Mouse (Mus musculus) limb, embryonic 15.5 days (tissue): Measurements from ENCODE around the gene Rer1. TPM values are rescaled to one million over a fixed set of nuclear protein-coding genes. Genes with fewer than 3 reads are reported as not detected.

Experiments used
- ATAC-seq: fragments of 200-750 bp; cut with Nextera tagmentation; 2 replicates; pipeline ENCODE4 v1.8.0; 2017; ENCODE audit warnings: low read depth, moderate TSS enrichment; ENCODE audit not compliant: insufficient number of reproducible peaks, low FRiP score, low TSS enrichment
- H3K27ac ChIP-seq: fragments of 300-500 bp; sonication (generic); 2 replicates; pipeline ENCODE4 v1.5.1; 2015; ENCODE audit warnings: moderate library complexity, mild to moderate bottlenecking, inconsistent platforms
- H3K27me3 ChIP-seq: fragments of 300-500 bp; sonication (generic); 2 replicates; pipeline ENCODE4 v1.6.1; 2015; ENCODE audit warnings: inconsistent platforms
- H3K36me3 ChIP-seq: fragments of 300-500 bp; sonication (generic); 2 replicates; pipeline ENCODE4 v1.6.1; 2015; ENCODE audit warnings: inconsistent platforms
- H3K4me1 ChIP-seq: fragments of 300-500 bp; sonication (generic); 2 replicates; pipeline ENCODE4 v1.6.1; 2015; ENCODE audit warnings: inconsistent platforms
- H3K4me2 ChIP-seq: fragments of 300-500 bp; sonication (generic); 2 replicates; pipeline ENCODE4 v1.6.1; 2015; ENCODE audit warnings: mild to moderate bottlenecking, inconsistent platforms
- H3K4me3 ChIP-seq: fragments of 300-500 bp; sonication (generic); 2 replicates; pipeline ENCODE4 v1.5.1; 2015; ENCODE audit warnings: mild to moderate bottlenecking, inconsistent platforms
- H3K9ac ChIP-seq: fragments of 300-500 bp; sonication (generic); 2 replicates; pipeline ENCODE4 v1.6.1; 2015; ENCODE audit warnings: inconsistent platforms
- H3K9me3 ChIP-seq: fragments of 300-500 bp; sonication (generic); 2 replicates; pipeline ENCODE4 v1.6.1; 2016; ENCODE audit warnings: inconsistent platforms
- WGBS: fragments of 180-500 bp; shearing (Covaris S2); methylation state at CpG from one replicate; pipeline ENCODE4 v1.1.7; 2015; 5-methylcytosine and 5-hydroxymethylcytosine counted together
- polyA plus RNA-seq: library from polyadenylated mRNA; unstranded; fragments of >200 nt; fragmentation: Nextera tagmentation; extraction: Ambion mirVana; gene quantifications from 2 replicates; pipeline ENCODE4 v1.2.1, GENCODE M21; 2015

The Rer1 gene
- polyA plus RNA-seq, 1 experiment from 2014 or later, result 170 TPM

- H3K27me3 ChIP-seq, result no peaks in the 10 kb centered on the region
- H3K4me3 ChIP-seq, result no peak overlapping the region
- no peak overlapping the region for H3K4me2 ChIP-seq
- WGBS, result 72% methylated on average over 9 of the region's 9 CpGs
- peak overlapping the region; percentile 47; the same call in 1 of the 2 replicates for H3K27ac ChIP-seq
- ATAC-seq, result no peak
- no peaks in the 10 kb centered on the region for H3K36me3 ChIP-seq
- H3K9ac ChIP-seq, result no peak overlapping the region
- H3K9me3 ChIP-seq, result no peaks in the 10 kb centered on the region
- H3K4me1 ChIP-seq, result peaks cover 83% of the 10 kb centered on the region
Observed at GRCm38 (mm10) chr4:155123868-155124534, 37.8 kb upstream of the Rer1 start.

- Histone ChIP-seq H3K9ac (no peak overlapping the region), H3K27ac (peak overlapping the region; percentile 96), H3K4me2 (peak overlapping the region; percentile 19; the same call in 1 of the 2 replicates), H3K4me1 (peaks cover 75% of the 10 kb centered on the region), H3K9me3 (no peaks in the 10 kb centered on the region; the same call in 1 of the 2 replicates), H3K27me3 (no peaks in the 10 kb centered on the region), H3K36me3 (0 out of 2 replicates have a peak, but pooled peaks cover 3% of the 10 kb centered on the region), H3K4me3 (no peak overlapping the region)
- 6% methylated on average over 16 of the region's 16 CpGs for WGBS
- ATAC-seq, result peak; percentile 77
Observed at GRCm38 (mm10) chr4:155122444-155123040, 36.4 kb upstream of the Rer1 start.

DNA sequence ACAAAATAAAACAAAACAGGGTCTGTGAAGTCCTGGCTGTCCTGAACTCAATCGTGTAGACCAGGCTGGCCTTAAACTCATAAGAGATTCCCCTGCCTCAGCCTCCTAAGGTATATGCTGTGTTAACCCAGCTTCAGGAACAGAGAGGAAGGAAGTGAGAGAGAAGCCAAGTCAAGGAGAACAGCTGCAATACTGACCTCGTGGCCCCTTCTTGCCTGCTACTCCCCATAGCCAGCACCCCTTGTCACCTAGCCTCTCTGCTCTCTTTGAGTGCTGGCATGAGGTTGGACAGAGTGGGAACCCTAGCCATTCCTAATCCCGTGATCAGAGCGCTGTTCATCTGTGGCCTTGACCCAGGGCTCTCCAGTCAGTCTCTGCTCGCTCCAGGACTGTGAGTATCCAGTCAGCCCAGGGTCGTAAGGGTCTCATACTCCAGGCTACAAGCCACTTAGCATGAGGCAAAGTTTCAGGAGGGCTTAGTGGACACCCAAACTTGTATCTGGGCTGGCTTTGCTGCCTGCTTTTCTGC, 35.8 kb upstream of the Rer1 start:
- 0 out of 2 replicates have a peak overlapping the region, but pooled peaks have one; percentile 19 for H3K4me2 ChIP-seq
- no peak for ATAC-seq

DNA sequence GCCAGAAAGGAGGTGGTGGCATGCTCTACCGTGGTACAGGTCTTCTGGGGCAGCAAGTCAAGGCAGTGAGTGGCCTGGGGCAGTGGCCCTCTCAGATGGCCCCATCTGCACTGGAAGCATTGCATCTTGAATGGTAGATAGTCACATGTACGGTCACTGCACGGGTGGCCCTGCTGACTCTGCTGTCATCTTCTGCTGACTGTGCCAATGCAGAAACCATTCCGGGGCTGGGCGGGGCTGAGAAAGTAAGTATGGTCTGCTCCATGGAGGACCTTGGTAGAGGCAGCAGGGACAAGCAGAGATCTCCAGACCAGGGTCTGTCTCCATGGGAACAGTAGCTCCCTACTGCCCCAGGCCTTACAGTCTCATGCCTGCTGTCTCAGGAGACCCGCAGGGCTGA, 35.0 kb upstream of the Rer1 start:
- peaks cover 71% of the 10 kb centered on the region for H3K4me1 ChIP-seq
- H3K36me3 ChIP-seq, result 0 out of 2 replicates have a peak, but pooled peaks cover 6% of the 10 kb centered on the region
- WGBS, result 74% methylated on average over 6 of the region's 6 CpGs
- ATAC-seq, result no peak
- H3K9ac ChIP-seq, result no peak overlapping the region
- no peaks in the 10 kb centered on the region for H3K27me3 ChIP-seq
- H3K4me3 ChIP-seq, result no peak overlapping the region
- H3K4me2 ChIP-seq, result no peak overlapping the region
- peaks cover 4% of the 10 kb centered on the region; the same call in 1 of the 2 replicates for H3K9me3 ChIP-seq
- H3K27ac ChIP-seq, result peak overlapping the region; percentile 96

More for the DNA sequence above, 35.8 kb upstream of the Rer1 start:
- no peak overlapping the region for H3K9ac ChIP-seq
- no peaks in the 10 kb centered on the region for H3K27me3 ChIP-seq
- H3K27ac ChIP-seq, result peak overlapping the region; percentile 96
- 0 out of 2 replicates have a peak, but pooled peaks cover 6% of the 10 kb centered on the region for H3K36me3 ChIP-seq
- peaks cover 3% of the 10 kb centered on the region; the same call in 1 of the 2 replicates for H3K9me3 ChIP-seq
- H3K4me1 ChIP-seq, result peaks cover 74% of the 10 kb centered on the region
- no peak overlapping the region for H3K4me3 ChIP-seq
- 68% methylated on average over 6 of the region's 6 CpGs for WGBS

GRCm38 (mm10) chr4:155120583-155120982, 34.4 kb upstream of the Rer1 start:
- H3K36me3 ChIP-seq, result 0 out of 2 replicates have a peak, but pooled peaks cover 6% of the 10 kb centered on the region
- H3K4me3 ChIP-seq, result no peak overlapping the region
- ATAC-seq, result no peak
- H3K27me3 ChIP-seq, result no peaks in the 10 kb centered on the region
- no peak overlapping the region for H3K4me2 ChIP-seq
- H3K9me3 ChIP-seq, result peaks cover 4% of the 10 kb centered on the region; the same call in 1 of the 2 replicates
- H3K9ac ChIP-seq, result no peak overlapping the region
- H3K27ac ChIP-seq, result peak overlapping the region; percentile 96
- WGBS, result 42% methylated on average over 5 of the region's 5 CpGs
- H3K4me1 ChIP-seq, result peaks cover 71% of the 10 kb centered on the region

GRCm38 (mm10) chr4:155120038-155120437, 33.9 kb upstream of the Rer1 start:
- Histone ChIP-seq H3K4me3 (no peak overlapping the region), H3K4me1 (peaks cover 70% of the 10 kb centered on the region), H3K27ac (peak overlapping the region; percentile 96), H3K27me3 (no peaks in the 10 kb centered on the region), H3K4me2 (no peak overlapping the region), H3K9me3 (peaks cover 4% of the 10 kb centered on the region; the same call in 1 of the 2 replicates), H3K9ac (no peak overlapping the region), H3K36me3 (0 out of 2 replicates have a peak, but pooled peaks cover 6% of the 10 kb centered on the region)
- ATAC-seq, result no peak
- 69% methylated on average over 7 of the region's 7 CpGs for WGBS

- Histone ChIP-seq H3K9me3 (peaks cover 4% of the 10 kb centered on the region; the same call in 1 of the 2 replicates), H3K4me1 (peaks cover 71% of the 10 kb centered on the region), H3K4me3 (no peak overlapping the region), H3K27ac (no peak overlapping the region), H3K36me3 (0 out of 2 replicates have a peak, but pooled peaks cover 6% of the 10 kb centered on the region), H3K9ac (no peak overlapping the region), H3K27me3 (no peaks in the 10 kb centered on the region), H3K4me2 (no peak overlapping the region)
- 87% methylated on average over 10 of the region's 10 CpGs for WGBS
- no peak for ATAC-seq
Observed at GRCm38 (mm10) chr4:155118278-155118677, 32.1 kb upstream of the Rer1 start.

DNA sequence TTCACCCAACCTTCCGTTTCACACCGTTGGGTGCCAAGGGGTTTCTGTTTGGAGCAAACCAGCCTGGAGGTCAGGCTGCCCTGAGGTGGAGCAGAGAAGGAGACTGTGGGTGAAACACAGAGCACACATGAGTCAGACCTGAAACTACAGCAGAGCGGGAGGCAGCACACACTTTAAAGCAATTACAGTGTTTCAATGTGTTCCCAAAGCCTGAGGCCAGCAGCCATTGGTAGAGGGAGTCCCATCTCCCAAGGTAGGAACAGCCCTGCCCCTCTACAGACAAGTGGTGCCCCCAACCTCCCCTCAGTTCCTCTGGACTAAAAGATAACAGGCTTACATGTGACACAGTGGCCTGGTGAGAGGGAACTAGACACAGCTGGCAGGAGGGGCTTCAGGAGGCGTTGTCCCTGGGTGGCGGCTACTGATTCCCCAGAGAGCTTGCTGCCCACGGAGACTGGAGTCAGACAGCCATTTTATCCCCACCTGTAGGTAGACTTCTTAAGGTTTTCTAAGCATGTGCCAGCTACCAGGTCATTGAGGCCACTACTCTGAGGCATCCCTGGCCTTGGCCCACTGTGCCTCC, 31.3 kb upstream of the Rer1 start:
- WGBS, result 86% methylated on average over 6 of the region's 6 CpGs
- no peak for ATAC-seq
- Histone ChIP-seq H3K4me1 (peaks cover 68% of the 10 kb centered on the region), H3K36me3 (0 out of 2 replicates have a peak, but pooled peaks cover 6% of the 10 kb centered on the region), H3K27ac (no peak overlapping the region; the same call in 1 of the 2 replicates), H3K4me2 (no peak overlapping the region), H3K4me3 (no peak overlapping the region), H3K27me3 (no peaks in the 10 kb centered on the region), H3K9ac (no peak overlapping the region), H3K9me3 (peaks cover 4% of the 10 kb centered on the region; the same call in 1 of the 2 replicates)

DNA sequence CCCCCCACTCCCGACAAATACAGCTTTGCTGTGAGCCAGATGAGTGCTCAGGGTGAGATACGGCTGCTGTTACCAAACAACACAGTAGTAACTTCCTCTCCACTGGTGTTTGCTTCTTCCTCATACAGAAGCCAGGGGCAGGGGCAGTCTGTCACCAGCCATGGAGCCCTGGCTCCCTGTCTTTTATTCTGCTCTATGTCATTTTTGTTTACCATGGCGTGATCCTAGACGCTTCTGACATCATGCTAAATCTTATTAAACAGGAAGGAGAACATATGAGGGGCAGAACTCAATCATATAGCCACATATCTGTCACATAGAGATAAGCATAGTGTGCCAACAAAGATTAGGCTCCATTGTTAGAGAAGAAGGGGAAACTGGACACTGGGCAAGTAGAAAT, 30.4 kb upstream of the Rer1 start:
- H3K9ac ChIP-seq, result no peak overlapping the region
- H3K27me3 ChIP-seq, result no peaks in the 10 kb centered on the region
- H3K4me2 ChIP-seq, result no peak overlapping the region
- no peak for ATAC-seq
- H3K4me1 ChIP-seq, result peaks cover 60% of the 10 kb centered on the region
- H3K4me3 ChIP-seq, result no peak overlapping the region
- 80% methylated on average over 4 of the region's 4 CpGs for WGBS
- H3K36me3 ChIP-seq, result 0 out of 2 replicates have a peak, but pooled peaks cover 6% of the 10 kb centered on the region
- H3K27ac ChIP-seq, result no peak overlapping the region
- H3K9me3 ChIP-seq, result peaks cover 4% of the 10 kb centered on the region; the same call in 1 of the 2 replicates

- Histone ChIP-seq H3K27me3 (no peaks in the 10 kb centered on the region), H3K4me3 (no peak overlapping the region), H3K4me1 (peaks cover 59% of the 10 kb centered on the region), H3K4me2 (peak overlapping the region; percentile 12; the same call in 1 of the 2 replicates), H3K27ac (peak overlapping the region; percentile 89), H3K9ac (no peak overlapping the region), H3K9me3 (peaks cover 4% of the 10 kb centered on the region; the same call in 1 of the 2 replicates), H3K36me3 (0 out of 2 replicates have a peak, but pooled peaks cover 6% of the 10 kb centered on the region)
- peak; percentile 64; the same call in 1 of the 2 replicates for ATAC-seq
- WGBS, result 24% methylated on average over 8 of the region's 8 CpGs
Observed at GRCm38 (mm10) chr4:155113766-155114410, 27.7 kb upstream of the Rer1 start.

DNA sequence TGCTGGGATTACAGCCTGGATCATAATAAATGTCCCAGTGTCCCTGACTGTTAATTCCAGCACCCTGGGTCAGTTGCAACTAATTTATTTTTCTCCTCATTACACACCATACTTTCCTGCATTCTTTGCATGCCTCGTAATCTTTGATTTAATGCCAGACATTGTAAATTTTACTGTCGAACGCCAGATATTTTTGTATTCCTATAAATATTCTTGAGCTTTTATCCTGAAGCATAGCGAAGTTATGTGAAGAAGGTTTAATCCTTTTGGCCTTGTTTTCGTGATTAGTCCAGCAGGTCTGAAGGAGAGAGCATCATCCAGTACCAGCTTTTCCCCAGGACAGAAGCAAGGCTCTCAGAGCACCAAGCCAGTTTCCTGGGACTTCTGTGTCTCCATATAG, 23.3 kb upstream of the Rer1 start:
- Histone ChIP-seq H3K4me2 (no peak overlapping the region), H3K4me3 (no peak overlapping the region), H3K27ac (peak overlapping the region; percentile 80), H3K4me1 (peaks cover 38% of the 10 kb centered on the region), H3K27me3 (no peaks in the 10 kb centered on the region), H3K9me3 (no peaks in the 10 kb centered on the region), H3K36me3 (no peaks in the 10 kb centered on the region), H3K9ac (no peak overlapping the region)
- WGBS, result 19% methylated on average over 5 of the region's 5 CpGs
- ATAC-seq, result no peak
